Mouse (Mus musculus): ENCODE data around the gene Nicn1. TPM values are rescaled to one million over a fixed set of nuclear protein-coding genes. Genes with fewer than 3 reads are reported as not detected.

Nicn1 gene
- polyA plus RNA-seq, 1 experiment from 2014 or later: 61.2 TPM

DNA sequence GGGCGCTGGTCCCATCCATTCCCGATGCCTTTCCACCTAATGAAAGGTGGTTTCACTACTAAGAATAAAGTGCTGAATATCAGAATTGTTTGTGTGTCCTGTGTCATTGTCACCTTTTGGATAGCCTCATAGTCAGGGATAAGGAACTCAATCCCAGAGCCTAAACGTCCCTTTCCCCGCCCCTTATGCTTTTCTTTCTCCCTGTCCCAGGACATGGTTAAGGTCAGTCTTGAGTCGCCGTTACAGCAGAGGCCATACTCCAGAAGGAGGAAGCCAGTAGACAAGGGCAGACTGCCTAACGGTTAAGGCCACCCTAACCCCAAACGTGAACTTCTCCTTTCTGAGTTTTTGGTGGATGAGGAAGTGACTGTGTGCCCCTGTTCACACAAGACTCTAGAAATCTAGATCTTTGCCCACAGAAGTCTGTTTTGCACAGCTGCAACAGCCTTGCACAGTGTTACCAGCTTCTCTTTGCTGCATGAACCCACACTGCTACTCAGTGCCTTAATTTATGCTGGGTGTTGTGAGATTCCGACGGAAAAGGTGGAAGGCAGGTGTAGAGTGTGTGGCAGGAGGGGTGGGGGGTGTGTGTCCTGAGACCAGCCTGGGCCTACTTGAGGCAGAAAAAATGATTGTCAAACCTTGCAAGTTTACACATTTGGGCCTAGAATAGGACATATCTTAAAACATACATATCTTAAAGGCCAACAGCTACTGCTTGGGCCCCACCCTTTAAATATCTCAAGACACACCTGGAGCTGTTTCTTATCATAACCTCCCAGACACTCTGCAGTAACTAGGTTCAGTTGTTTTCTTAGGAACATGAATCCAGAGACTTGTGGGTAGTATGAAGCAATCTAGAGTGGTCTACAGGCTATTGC is 50.3 kb downstream of the Nicn1 start:
- no peak for DNase-seq (ENCODE audit: low spot score, missing footprints)
- H3K9ac ChIP-seq (ENCODE audit: low read length): peak overlapping the region; percentile 93
- H3K4me2 ChIP-seq: peak overlapping the region; percentile 80
- peak overlapping the region; percentile 82 for H3K4me3 ChIP-seq (ENCODE audit: low read depth, low read length)
- H3K4me1 ChIP-seq (ENCODE audit: control insufficient read depth, insufficient read depth, low read length): peaks cover 14% of the 10 kb centered on the region
- H3K9me3 ChIP-seq (ENCODE audit: control insufficient read depth, low read length): no peaks in the 10 kb centered on the region
- ATAC-seq (ENCODE audit: low FRiP score): no peak
- H3K36me3 ChIP-seq (ENCODE audit: control insufficient read depth, insufficient read depth, low read length): no peaks in the 10 kb centered on the region
- H3K27me3 ChIP-seq (ENCODE audit: control insufficient read depth, insufficient read depth, low read length): no peaks in the 10 kb centered on the region
- no peak overlapping the region for H3K27ac ChIP-seq (ENCODE audit: low read depth, low read length)
- 66% methylated on average over 10 of the region's 10 CpGs for whole genome bisulfite sequencing

DNA sequence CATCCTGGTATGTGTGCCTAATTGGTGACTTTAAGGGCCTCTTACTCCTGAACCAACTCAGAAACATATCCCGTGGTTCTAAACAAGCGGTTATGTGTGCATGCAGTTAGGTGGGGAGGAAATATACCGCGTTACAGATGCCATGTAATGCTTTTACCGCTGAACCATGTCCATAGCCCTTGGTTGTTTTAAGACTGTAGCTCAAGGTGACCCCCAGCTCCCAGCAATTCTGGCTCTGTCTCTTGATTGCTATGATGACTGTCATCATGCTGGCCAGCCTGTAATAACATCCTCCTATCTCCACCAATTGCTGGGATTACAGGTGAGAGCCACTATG is 50.9 kb downstream of the Nicn1 start:
- DNase-seq (ENCODE audit: low spot score, missing footprints): no peak
- Histone ChIP-seq H3K9me3 (ENCODE audit: control insufficient read depth, low read length) (no peaks in the 10 kb centered on the region), H3K9ac (ENCODE audit: low read length) (no peak overlapping the region), H3K4me3 (ENCODE audit: low read depth, low read length) (no peak overlapping the region), H3K27me3 (ENCODE audit: control insufficient read depth, insufficient read depth, low read length) (no peaks in the 10 kb centered on the region), H3K4me1 (ENCODE audit: control insufficient read depth, insufficient read depth, low read length) (peaks cover 14% of the 10 kb centered on the region), H3K27ac (ENCODE audit: low read depth, low read length) (no peak overlapping the region), H3K36me3 (ENCODE audit: control insufficient read depth, insufficient read depth, low read length) (no peaks in the 10 kb centered on the region), H3K4me2 (no peak overlapping the region)
- no peak for ATAC-seq (ENCODE audit: low FRiP score)
- 88% methylated on average over 5 of the region's 5 CpGs for WGBS

DNA sequence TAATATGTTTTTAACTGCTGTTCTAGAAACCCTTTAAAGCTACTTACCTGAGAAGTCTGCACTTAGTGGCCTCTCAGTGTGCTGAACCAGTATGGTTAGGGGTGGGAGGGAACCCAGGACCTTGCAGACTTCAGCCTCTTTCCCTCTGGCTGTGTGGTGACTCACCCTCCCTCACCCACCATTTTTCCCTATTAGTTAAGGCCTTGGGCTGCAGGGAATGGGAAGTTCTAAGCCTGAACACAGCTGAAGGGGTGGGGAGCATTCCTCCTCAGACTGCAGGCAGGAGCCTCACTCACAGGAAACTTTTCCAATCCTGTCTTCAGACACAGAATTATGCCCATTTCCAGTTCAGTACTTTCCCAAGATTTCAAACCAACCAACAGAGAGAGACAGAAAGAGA is 51.6 kb downstream of the Nicn1 start:
- Histone ChIP-seq H3K4me2 (no peak overlapping the region), H3K27ac (ENCODE audit: low read depth, low read length) (no peak overlapping the region), H3K4me1 (ENCODE audit: control insufficient read depth, insufficient read depth, low read length) (peaks cover 16% of the 10 kb centered on the region), H3K9ac (ENCODE audit: low read length) (0 out of 2 replicates have a peak overlapping the region, but pooled peaks have one; percentile 16), H3K27me3 (ENCODE audit: control insufficient read depth, insufficient read depth, low read length) (no peaks in the 10 kb centered on the region), H3K36me3 (ENCODE audit: control insufficient read depth, insufficient read depth, low read length) (no peaks in the 10 kb centered on the region), H3K4me3 (ENCODE audit: low read depth, low read length) (no peak overlapping the region), H3K9me3 (ENCODE audit: control insufficient read depth, low read length) (no peaks in the 10 kb centered on the region)
- no peak for ATAC-seq (ENCODE audit: low FRiP score)
- DNase-seq (ENCODE audit: low spot score, missing footprints): no peak

DNA sequence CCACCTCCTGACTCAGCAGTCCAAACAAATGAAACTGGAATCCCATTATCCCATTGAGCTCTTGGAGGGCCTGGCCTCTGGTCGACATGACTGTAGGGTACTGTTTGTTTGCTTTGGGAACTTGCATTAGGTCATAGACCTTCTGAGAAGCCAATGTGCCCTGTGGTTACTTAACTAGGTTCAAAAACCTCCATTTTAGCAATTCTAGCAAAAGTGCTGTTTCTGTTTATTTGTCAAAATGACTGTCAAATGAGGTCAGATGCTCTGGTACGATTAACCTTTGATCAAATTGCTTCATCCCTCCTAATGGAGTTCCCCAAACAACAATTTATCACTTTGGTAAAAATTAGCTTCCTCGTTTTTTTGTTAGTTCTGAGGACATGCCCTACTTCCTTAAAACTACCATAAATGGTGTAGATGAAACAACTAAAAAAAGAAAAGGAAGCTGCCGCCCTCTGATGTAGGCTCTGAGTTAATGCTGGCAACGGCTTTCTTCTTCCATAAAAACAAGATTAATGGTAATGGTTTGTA is 52.1 kb downstream of the Nicn1 start:
- WGBS: 59% methylated on average over 5 of the region's 5 CpGs
- H3K4me2 ChIP-seq: no peak overlapping the region
- H3K9ac ChIP-seq (ENCODE audit: low read length): no peak overlapping the region
- ATAC-seq (ENCODE audit: low FRiP score) (no peak), DNase-seq (ENCODE audit: low spot score, missing footprints) (no peak)
- H3K4me1 ChIP-seq (ENCODE audit: control insufficient read depth, insufficient read depth, low read length): peaks cover 16% of the 10 kb centered on the region
- no peak overlapping the region for H3K4me3 ChIP-seq (ENCODE audit: low read depth, low read length)
- no peaks in the 10 kb centered on the region for H3K9me3 ChIP-seq (ENCODE audit: control insufficient read depth, low read length)
- H3K36me3 ChIP-seq (ENCODE audit: control insufficient read depth, insufficient read depth, low read length): no peaks in the 10 kb centered on the region
- no peak overlapping the region for H3K27ac ChIP-seq (ENCODE audit: low read depth, low read length)
- no peaks in the 10 kb centered on the region for H3K27me3 ChIP-seq (ENCODE audit: control insufficient read depth, insufficient read depth, low read length)

DNA sequence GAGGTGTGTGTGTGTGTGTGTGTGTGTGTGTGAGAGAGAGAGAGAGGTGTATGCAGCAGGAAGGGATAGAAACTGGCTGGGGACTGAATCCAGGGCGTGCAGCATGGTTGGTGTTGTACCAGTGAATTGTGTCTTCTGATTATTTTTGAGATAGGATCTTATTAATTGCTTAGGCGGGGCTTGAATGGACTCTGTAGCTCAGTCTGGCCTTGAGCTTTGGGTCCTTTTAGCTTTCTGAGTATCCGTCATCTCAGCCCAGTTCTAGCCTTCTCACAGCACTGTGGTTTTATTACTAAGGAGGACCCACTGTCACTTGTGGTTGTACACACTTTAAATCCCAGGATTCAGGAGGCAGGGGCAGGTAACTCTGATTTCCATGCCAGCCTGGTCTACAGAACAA is 53.1 kb downstream of the Nicn1 start:
- no peaks in the 10 kb centered on the region for H3K36me3 ChIP-seq (ENCODE audit: control insufficient read depth, insufficient read depth, low read length)
- no peaks in the 10 kb centered on the region for H3K27me3 ChIP-seq (ENCODE audit: control insufficient read depth, insufficient read depth, low read length)
- H3K27ac ChIP-seq (ENCODE audit: low read depth, low read length): no peak overlapping the region
- DNase-seq (ENCODE audit: low spot score, missing footprints): no peak
- H3K9me3 ChIP-seq (ENCODE audit: control insufficient read depth, low read length): no peaks in the 10 kb centered on the region
- H3K4me2 ChIP-seq: no peak overlapping the region
- no peak overlapping the region for H3K4me3 ChIP-seq (ENCODE audit: low read depth, low read length)
- no peak overlapping the region for H3K9ac ChIP-seq (ENCODE audit: low read length)
- peaks cover 17% of the 10 kb centered on the region for H3K4me1 ChIP-seq (ENCODE audit: control insufficient read depth, insufficient read depth, low read length)
- ATAC-seq (ENCODE audit: low FRiP score): no peak
- 77% methylated on average over 3 of the region's 3 CpGs for WGBS

DNA sequence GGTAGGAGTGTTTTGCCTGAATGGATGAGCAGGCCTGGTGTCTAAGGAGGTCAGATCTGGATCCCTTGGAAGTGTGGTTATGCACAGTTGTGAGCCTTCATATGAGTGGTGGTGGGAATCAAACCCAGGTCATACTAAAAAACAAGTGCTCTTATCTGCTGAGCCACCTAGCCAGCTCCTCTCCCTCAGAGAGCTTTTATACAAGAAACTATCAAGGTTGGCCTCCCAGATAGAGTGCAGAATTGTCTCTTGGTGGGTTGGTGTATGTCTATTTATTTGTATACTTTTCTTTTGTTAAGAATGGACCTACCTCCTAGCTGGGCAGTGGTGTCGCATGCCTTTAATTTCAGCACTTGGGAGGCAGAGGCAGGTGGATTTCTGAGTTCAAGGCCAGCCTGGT is 53.6 kb downstream of the Nicn1 start:
- Histone ChIP-seq H3K4me2 (no peak overlapping the region), H3K4me1 (ENCODE audit: control insufficient read depth, insufficient read depth, low read length) (peaks cover 18% of the 10 kb centered on the region)
- WGBS: 97% methylated on average over 1 of the region's 1 CpGs

DNA sequence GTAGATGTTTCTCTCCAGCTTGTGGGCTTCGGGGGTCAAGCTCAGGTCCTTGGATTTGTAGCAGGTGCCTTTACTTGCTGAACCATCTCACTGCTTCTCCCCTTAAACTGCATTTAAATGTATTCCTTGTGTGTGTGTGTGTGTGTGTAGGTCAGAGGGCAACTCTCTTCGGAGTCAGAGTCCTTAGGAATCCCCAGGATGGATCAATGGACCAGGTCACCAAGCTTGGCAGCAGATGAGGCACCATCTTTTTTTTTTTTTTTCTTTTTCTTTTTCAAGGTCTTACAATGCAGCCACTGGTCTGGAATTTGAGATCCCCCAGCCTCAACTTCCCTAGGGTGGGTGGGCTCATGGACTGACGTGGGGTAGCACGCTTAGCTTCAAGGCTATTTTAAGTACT is 54.2 kb downstream of the Nicn1 start:
- no peaks in the 10 kb centered on the region for H3K27me3 ChIP-seq (ENCODE audit: control insufficient read depth, insufficient read depth, low read length)
- H3K9me3 ChIP-seq (ENCODE audit: control insufficient read depth, low read length): no peaks in the 10 kb centered on the region
- no peak for ATAC-seq (ENCODE audit: low FRiP score)
- no peaks in the 10 kb centered on the region for H3K36me3 ChIP-seq (ENCODE audit: control insufficient read depth, insufficient read depth, low read length)
- H3K4me1 ChIP-seq (ENCODE audit: control insufficient read depth, insufficient read depth, low read length): peaks cover 18% of the 10 kb centered on the region
- no peak overlapping the region for H3K4me2 ChIP-seq
- WGBS: 81% methylated on average over 4 of the region's 4 CpGs
- H3K9ac ChIP-seq (ENCODE audit: low read length): no peak overlapping the region
- H3K27ac ChIP-seq (ENCODE audit: low read depth, low read length): no peak overlapping the region
- no peak overlapping the region for H3K4me3 ChIP-seq (ENCODE audit: low read depth, low read length)
- DNase-seq (ENCODE audit: low spot score, missing footprints): peak; percentile 75

More for the DNA sequence above, 53.6 kb downstream of the Nicn1 start:
- no peak for ATAC-seq (ENCODE audit: low FRiP score)
- no peak for DNase-seq (ENCODE audit: low spot score, missing footprints)
- H3K9me3 ChIP-seq (ENCODE audit: control insufficient read depth, low read length): no peaks in the 10 kb centered on the region
- no peak overlapping the region for H3K27ac ChIP-seq (ENCODE audit: low read depth, low read length)
- no peaks in the 10 kb centered on the region for H3K27me3 ChIP-seq (ENCODE audit: control insufficient read depth, insufficient read depth, low read length)
- no peak overlapping the region for H3K9ac ChIP-seq (ENCODE audit: low read length)
- H3K4me3 ChIP-seq (ENCODE audit: low read depth, low read length): no peak overlapping the region
- no peaks in the 10 kb centered on the region for H3K36me3 ChIP-seq (ENCODE audit: control insufficient read depth, insufficient read depth, low read length)

Other genes with a start within 250 kb of the Nicn1 start
- gene Gmppb, start 241.2 kb upstream of the Nicn1 start, polyA plus RNA-seq (2014; fragmentation: Nextera tagmentation; extraction: Ambion mirVana): 18.3 and 19.2 TPM in 2 replicates
- 1.5 and 2.0 TPM in 2 replicates for gene Amigo3, start 237.3 kb upstream of the Nicn1 start, polyA plus RNA-seq (2014; fragmentation: Nextera tagmentation; extraction: Ambion mirVana)
- 0.47 and 0.78 TPM in 2 replicates for gene Mst1, start 210.0 kb upstream of the Nicn1 start, polyA plus RNA-seq (2014; fragmentation: Nextera tagmentation; extraction: Ambion mirVana)
- gene Rnf123, start 207.1 kb upstream of the Nicn1 start, polyA plus RNA-seq (2014; fragmentation: Nextera tagmentation; extraction: Ambion mirVana): 27.2 and 29.2 TPM in 2 replicates
- gene Apeh, start 195.8 kb upstream of the Nicn1 start, polyA plus RNA-seq (2014; fragmentation: Nextera tagmentation; extraction: Ambion mirVana): 53.0 and 67.3 TPM in 2 replicates
- 2.4 TPM in 2 replicates for gene Bsn, start 100.0 kb upstream of the Nicn1 start, polyA plus RNA-seq (2014; fragmentation: Nextera tagmentation; extraction: Ambion mirVana)
- 48.8 and 55.2 TPM in 2 replicates for gene Dag1, start 26.5 kb upstream of the Nicn1 start, polyA plus RNA-seq (2014; fragmentation: Nextera tagmentation; extraction: Ambion mirVana)
- gene Amt, start 6.4 kb downstream of the Nicn1 start, polyA plus RNA-seq (2014; fragmentation: Nextera tagmentation; extraction: Ambion mirVana): 24.2 and 27.1 TPM in 2 replicates
- gene Rhoa, start 15.7 kb downstream of the Nicn1 start, polyA plus RNA-seq (2014; fragmentation: Nextera tagmentation; extraction: Ambion mirVana): 278 and 298 TPM in 2 replicates
- 30.8 and 34.6 TPM in 2 replicates for gene Tcta, start 15.7 kb downstream of the Nicn1 start, polyA plus RNA-seq (2014; fragmentation: Nextera tagmentation; extraction: Ambion mirVana)
- gene Gpx1, start 48.5 kb downstream of the Nicn1 start, polyA plus RNA-seq (2014; fragmentation: Nextera tagmentation; extraction: Ambion mirVana): 796 and 834 TPM in 2 replicates
- gene Usp4, start 57.4 kb downstream of the Nicn1 start, polyA plus RNA-seq (2014; fragmentation: Nextera tagmentation; extraction: Ambion mirVana): 130 and 140 TPM in 2 replicates
- 1.2 and 1.4 TPM in 2 replicates for gene 1700102P08Rik, start 102.4 kb downstream of the Nicn1 start, polyA plus RNA-seq (2014; fragmentation: Nextera tagmentation; extraction: Ambion mirVana)
- gene Ccdc36, start 138.1 kb downstream of the Nicn1 start, polyA plus RNA-seq (2014; fragmentation: Nextera tagmentation; extraction: Ambion mirVana): 0.89 and 1.6 TPM in 2 replicates
- gene BC048562, start 146.1 kb downstream of the Nicn1 start, polyA plus RNA-seq (2014; fragmentation: Nextera tagmentation; extraction: Ambion mirVana): not detected in 2 replicates
- 48.1 and 48.6 TPM in 2 replicates for gene Ccdc71, start 170.1 kb downstream of the Nicn1 start, polyA plus RNA-seq (2014; fragmentation: Nextera tagmentation; extraction: Ambion mirVana)
- gene Klhdc8b, start 171.2 kb downstream of the Nicn1 start, polyA plus RNA-seq (2014; fragmentation: Nextera tagmentation; extraction: Ambion mirVana): 34.4 and 36.2 TPM in 2 replicates
- gene Lamb2, start 189.3 kb downstream of the Nicn1 start, polyA plus RNA-seq (2014; fragmentation: Nextera tagmentation; extraction: Ambion mirVana): 20.1 and 21.4 TPM in 2 replicates
- gene Usp19, start 200.2 kb downstream of the Nicn1 start, polyA plus RNA-seq (2014; fragmentation: Nextera tagmentation; extraction: Ambion mirVana): 62.2 and 63.0 TPM in 2 replicates
- gene Qars, start 217.3 kb downstream of the Nicn1 start, polyA plus RNA-seq (2014; fragmentation: Nextera tagmentation; extraction: Ambion mirVana): 103 TPM in 2 replicates
- 160 and 175 TPM in 2 replicates for gene Qrich1, start 226.4 kb downstream of the Nicn1 start, polyA plus RNA-seq (2014; fragmentation: Nextera tagmentation; extraction: Ambion mirVana)